Mouse (Mus musculus): ENCODE measurements at regions not wholly inside any gene's neighbourhood (a gene's known extent, or its start where the extent isn't known, plus 50 kb on each side); places are given as distances from the start of the nearest gene placed in this dataset.

DNA sequence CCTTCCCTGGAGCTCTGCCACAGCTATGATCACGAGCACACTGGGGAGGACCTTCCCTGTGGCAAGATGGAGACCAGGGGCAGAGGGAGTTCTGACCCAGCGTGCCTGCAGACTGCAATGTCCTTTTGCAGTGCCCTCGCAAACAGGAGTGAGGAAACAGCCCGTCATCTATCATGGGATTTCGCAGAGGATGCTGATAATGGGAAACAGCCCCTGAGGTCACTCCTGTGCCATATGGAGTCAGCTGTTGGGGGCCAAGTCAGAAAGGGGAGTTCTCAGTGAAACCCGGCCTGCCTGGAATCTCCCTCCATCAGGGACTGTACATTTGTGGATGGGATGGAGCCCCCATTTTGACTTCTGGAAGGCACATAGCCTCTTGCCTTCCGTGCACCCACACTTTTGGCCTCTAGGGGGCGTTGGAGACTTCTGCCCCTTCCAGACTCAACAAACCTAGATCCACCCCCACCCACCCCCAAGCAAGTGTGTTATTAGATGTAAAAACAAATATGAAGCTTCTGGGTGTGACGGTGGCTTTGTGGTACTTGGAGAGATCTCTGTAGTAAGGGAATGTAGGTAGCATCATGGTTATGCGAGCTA is 98.1 kb downstream of the Kdr start:
- Histone ChIP-seq H3K36me3 (no peaks in the 10 kb centered on the region), H3K9ac (no peak overlapping the region), H3K27ac (replicated peaks) (no peak overlapping the region), H3K4me1 (0 out of 2 replicates have a peak, but pooled peaks cover 3% of the 10 kb centered on the region), H3K27me3 (no peaks in the 10 kb centered on the region), H3K4me3 (replicated peaks) (no peak overlapping the region), H3K4me2 (replicated peaks) (no peak overlapping the region), H3K9me3 (replicated peaks) (no peaks in the 10 kb centered on the region)
- ATAC-seq (ENCODE audit: insufficient number of reproducible peaks, low FRiP score, low TSS enrichment, low read depth) = no peak
- WGBS = 45% methylated on average over 10 of the region's 10 CpGs

DNA sequence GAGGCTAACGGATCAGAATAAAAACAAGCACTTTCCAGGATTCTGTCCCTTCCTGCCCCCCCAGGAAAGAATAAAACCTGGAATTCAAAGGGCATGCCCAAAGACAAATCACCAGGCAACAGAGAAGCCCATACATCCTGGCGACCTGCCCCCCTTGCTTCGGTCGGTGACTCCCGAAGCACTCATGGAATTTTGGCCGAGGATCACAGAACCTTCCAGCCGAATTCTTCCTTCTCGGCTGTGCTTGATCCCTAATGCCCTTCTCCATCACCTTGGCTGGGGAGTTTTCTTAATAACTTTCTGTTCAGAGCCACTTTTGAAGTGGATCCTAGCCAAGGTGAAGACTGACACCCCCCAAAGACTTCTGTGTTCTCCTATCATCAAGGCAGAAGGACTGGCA is 99.9 kb downstream of the Kdr start:
- Histone ChIP-seq H3K9ac (no peak overlapping the region), H3K27ac (replicated peaks) (no peak overlapping the region), H3K9me3 (replicated peaks) (no peaks in the 10 kb centered on the region), H3K27me3 (no peaks in the 10 kb centered on the region), H3K4me1 (0 out of 2 replicates have a peak, but pooled peaks cover 3% of the 10 kb centered on the region), H3K36me3 (no peaks in the 10 kb centered on the region), H3K4me3 (replicated peaks) (no peak overlapping the region), H3K4me2 (replicated peaks) (no peak overlapping the region)
- WGBS = 78% methylated on average over 8 of the region's 8 CpGs
- ATAC-seq (ENCODE audit: insufficient number of reproducible peaks, low FRiP score, low TSS enrichment, low read depth) = no peak

DNA sequence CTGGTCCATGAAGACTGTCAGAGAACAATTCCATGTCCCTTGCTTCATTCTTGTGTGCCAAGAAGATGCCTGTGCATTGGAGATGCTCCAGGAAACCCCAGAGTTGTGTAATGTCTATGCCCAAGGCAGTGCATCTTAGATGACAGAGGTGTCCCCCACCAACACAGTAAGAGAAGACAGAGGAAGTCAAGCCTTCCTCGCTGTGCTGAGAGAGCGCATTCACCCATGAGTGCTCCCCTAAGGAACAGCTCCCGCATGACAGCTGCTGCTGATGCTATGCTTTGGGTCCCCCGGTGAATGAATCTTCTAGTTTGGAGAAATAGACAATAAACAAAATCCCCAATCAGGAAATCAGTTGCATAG is 100.7 kb downstream of the Kdr start:
- Histone ChIP-seq H3K9me3 (replicated peaks) (no peaks in the 10 kb centered on the region), H3K27ac (replicated peaks) (no peak overlapping the region), H3K4me1 (0 out of 2 replicates have a peak, but pooled peaks cover 3% of the 10 kb centered on the region), H3K36me3 (no peaks in the 10 kb centered on the region), H3K4me3 (replicated peaks) (no peak overlapping the region), H3K9ac (no peak overlapping the region), H3K27me3 (no peaks in the 10 kb centered on the region), H3K4me2 (replicated peaks) (no peak overlapping the region)
- ATAC-seq (ENCODE audit: insufficient number of reproducible peaks, low FRiP score, low TSS enrichment, low read depth) = no peak
- WGBS = 77% methylated on average over 4 of the region's 4 CpGs

DNA sequence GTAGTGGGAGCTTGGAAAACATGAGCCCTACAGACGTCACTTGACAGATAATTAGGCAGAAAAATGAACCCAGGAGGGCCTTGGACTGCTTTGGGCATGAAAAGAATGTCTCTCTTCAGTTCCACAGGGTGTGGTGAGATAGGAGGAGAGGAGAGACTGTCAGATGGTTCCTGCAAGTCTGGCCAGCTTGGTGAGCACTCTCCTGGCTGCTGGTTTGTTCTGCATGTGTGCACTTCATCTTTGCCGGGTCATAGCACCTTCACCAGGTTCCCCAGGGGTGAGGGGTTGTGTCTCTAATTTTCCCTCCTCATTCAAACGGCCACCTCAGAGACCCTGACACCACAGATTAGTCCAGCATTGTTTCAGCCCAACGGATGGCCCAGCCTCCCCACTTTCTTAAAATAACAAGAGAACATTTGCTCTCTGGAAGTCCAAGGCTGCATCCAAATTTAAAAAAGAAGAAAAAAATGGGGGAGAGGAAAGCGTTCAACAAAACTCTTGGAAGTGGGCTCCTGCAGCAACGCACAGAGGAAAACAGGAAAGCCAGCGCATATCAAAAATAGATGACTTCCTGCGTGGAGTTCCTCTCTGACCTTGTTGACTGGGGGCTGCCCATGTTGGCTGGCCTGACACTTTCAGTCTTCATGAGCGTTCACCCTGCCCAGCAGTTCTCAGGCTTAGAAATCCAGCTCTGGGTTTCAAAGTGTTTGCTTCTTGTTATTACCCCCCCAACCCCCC is 101.2 kb downstream of the Kdr start:
- Histone ChIP-seq H3K9ac (no peak overlapping the region), H3K4me2 (replicated peaks) (no peak overlapping the region), H3K4me3 (replicated peaks) (no peak overlapping the region), H3K4me1 (0 out of 2 replicates have a peak, but pooled peaks cover 3% of the 10 kb centered on the region), H3K36me3 (no peaks in the 10 kb centered on the region), H3K9me3 (replicated peaks) (no peaks in the 10 kb centered on the region), H3K27me3 (no peaks in the 10 kb centered on the region), H3K27ac (replicated peaks) (no peak overlapping the region)
- 57% methylated on average over 9 of the region's 9 CpGs for whole genome bisulfite sequencing
- no peak for ATAC-seq (ENCODE audit: insufficient number of reproducible peaks, low FRiP score, low TSS enrichment, low read depth)

DNA sequence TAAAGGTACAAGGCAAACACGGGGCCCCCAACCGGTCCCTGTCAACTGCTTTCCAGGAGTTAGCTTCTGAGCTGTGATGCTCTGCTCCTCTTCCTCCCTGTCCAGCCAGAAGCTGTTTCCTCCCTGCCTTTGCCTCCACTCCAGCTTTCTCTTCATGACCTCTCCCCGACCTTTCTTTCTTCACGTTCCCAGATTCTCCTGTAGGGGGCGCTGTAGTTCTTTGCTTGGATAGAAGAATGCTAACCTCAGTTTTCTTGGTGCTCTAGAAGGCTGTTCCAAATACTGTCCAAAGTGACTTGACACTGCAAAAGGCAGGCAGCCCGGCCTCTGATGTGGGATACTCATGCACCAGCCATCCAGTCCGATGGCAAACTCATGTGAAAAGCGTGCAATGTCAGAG is 107.1 kb downstream of the Kdr start:
- Histone ChIP-seq H3K4me1 (no peaks in the 10 kb centered on the region), H3K27ac (replicated peaks) (no peak overlapping the region), H3K9me3 (replicated peaks) (no peaks in the 10 kb centered on the region), H3K27me3 (no peaks in the 10 kb centered on the region), H3K36me3 (no peaks in the 10 kb centered on the region), H3K4me3 (replicated peaks) (no peak overlapping the region), H3K4me2 (replicated peaks) (no peak overlapping the region), H3K9ac (no peak overlapping the region)
- WGBS = 29% methylated on average over 8 of the region's 8 CpGs
- no peak for ATAC-seq (ENCODE audit: insufficient number of reproducible peaks, low FRiP score, low TSS enrichment, low read depth)

DNA sequence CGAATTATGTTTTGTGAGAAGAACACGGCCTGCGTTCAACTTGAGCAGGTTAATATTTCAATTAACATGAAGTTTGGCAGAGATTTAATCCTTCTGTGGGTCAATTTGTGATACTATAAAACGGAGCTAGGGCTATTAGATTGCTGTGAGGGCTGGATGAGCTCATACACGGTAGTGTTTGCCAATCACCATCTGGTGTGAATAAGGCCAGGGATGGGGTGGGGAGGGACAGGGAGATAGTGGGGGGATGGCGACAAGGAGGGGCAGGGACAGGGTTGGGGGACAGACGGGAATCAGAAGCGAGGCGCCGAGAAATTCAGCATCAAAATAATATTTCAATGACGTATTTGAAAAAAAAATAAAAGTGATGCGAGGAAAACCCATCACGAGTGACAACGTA is 107.6 kb downstream of the Kdr start:
- Histone ChIP-seq H3K4me3 (replicated peaks) (no peak overlapping the region), H3K4me1 (no peaks in the 10 kb centered on the region), H3K36me3 (no peaks in the 10 kb centered on the region), H3K9me3 (replicated peaks) (no peaks in the 10 kb centered on the region), H3K27ac (replicated peaks) (no peak overlapping the region), H3K27me3 (no peaks in the 10 kb centered on the region), H3K9ac (no peak overlapping the region), H3K4me2 (replicated peaks) (no peak overlapping the region)
- 73% methylated on average over 14 of the region's 14 CpGs for WGBS
- no peak for ATAC-seq (ENCODE audit: insufficient number of reproducible peaks, low FRiP score, low TSS enrichment, low read depth)

DNA sequence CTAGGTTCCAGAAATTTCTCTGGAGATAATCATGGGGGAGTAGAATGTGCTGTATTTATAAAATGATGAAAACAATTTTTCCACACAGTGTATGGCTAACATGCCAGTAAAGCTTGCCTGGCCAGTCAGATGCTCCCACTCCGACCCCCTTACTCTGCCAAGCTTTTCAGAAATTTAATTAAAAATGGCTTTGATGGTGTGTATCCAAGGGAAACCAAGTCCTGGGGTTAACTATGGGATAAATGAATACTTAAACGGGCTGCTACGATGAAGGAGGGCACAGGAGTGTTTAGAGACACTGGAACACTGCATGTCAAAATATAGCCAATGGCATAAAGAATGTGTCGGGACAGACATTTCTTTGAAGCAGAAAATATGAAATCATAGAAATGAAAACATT is 108.7 kb downstream of the Kdr start:
- Histone ChIP-seq H3K27me3 (no peaks in the 10 kb centered on the region), H3K27ac (replicated peaks) (no peak overlapping the region), H3K9ac (no peak overlapping the region), H3K4me3 (replicated peaks) (no peak overlapping the region), H3K36me3 (no peaks in the 10 kb centered on the region), H3K4me1 (no peaks in the 10 kb centered on the region), H3K9me3 (replicated peaks) (no peaks in the 10 kb centered on the region), H3K4me2 (replicated peaks) (no peak overlapping the region)
- ATAC-seq (ENCODE audit: insufficient number of reproducible peaks, low FRiP score, low TSS enrichment, low read depth) = no peak
- 61% methylated on average over 4 of the region's 4 CpGs for WGBS

DNA sequence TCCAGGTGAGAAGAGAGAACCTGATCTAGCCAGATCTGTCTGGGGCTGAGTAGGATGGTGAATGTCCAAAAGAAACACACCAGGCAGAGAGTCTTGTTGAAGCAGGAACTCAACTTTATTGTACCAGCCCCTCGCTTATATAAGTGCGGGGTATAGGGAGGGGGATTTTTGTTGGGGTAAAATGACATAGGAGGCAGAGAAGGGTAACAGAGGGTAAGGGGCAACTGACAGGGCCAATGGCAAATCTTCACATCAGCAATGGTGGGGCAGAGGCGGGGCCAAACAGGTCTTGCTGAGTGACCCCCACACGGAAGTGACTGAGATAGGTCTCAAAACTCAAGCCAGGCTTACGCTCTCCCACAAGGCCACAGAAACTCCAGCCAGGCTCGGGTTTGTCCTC is 113.2 kb downstream of the Kdr start:
- Histone ChIP-seq H3K9me3 (replicated peaks) (no peaks in the 10 kb centered on the region), H3K36me3 (no peaks in the 10 kb centered on the region), H3K4me3 (replicated peaks) (no peak overlapping the region), H3K4me2 (replicated peaks) (no peak overlapping the region), H3K27ac (replicated peaks) (no peak overlapping the region), H3K9ac (no peak overlapping the region), H3K4me1 (no peaks in the 10 kb centered on the region), H3K27me3 (no peaks in the 10 kb centered on the region)
- 91% methylated on average over 6 of the region's 6 CpGs for WGBS
- no peak for ATAC-seq (ENCODE audit: insufficient number of reproducible peaks, low FRiP score, low TSS enrichment, low read depth)

DNA sequence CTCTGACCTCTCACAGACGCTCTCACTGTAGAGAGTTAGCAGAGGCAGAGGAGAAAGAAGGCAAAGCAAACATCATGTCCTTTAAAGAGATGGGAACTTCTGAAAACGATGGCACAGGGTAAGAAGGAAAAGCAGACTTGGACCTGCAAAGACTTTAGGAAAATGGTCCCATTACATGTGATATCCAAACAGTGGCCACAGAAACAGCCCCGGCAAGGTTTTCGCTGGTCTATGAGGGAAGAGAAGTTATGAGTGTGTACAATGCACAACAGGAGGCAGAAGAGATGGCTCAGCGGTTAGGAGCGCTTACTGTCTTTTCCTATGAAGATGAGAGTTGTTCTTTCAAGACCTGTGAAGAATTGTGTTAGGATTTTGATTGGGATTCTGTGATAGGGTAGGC is 114.9 kb downstream of the Kdr start:
- no peak overlapping the region for H3K9ac ChIP-seq
- H3K4me3 ChIP-seq (replicated peaks) = no peak overlapping the region
- no peak overlapping the region for H3K27ac ChIP-seq (replicated peaks)
- no peaks in the 10 kb centered on the region for H3K27me3 ChIP-seq
- no peaks in the 10 kb centered on the region for H3K9me3 ChIP-seq (replicated peaks)
- no peaks in the 10 kb centered on the region for H3K36me3 ChIP-seq
- H3K4me1 ChIP-seq = no peaks in the 10 kb centered on the region
- 65% methylated on average over 6 of the region's 6 CpGs for WGBS
- ATAC-seq (ENCODE audit: insufficient number of reproducible peaks, low FRiP score, low TSS enrichment, low read depth) = no peak
- H3K4me2 ChIP-seq (replicated peaks) = no peak overlapping the region

DNA sequence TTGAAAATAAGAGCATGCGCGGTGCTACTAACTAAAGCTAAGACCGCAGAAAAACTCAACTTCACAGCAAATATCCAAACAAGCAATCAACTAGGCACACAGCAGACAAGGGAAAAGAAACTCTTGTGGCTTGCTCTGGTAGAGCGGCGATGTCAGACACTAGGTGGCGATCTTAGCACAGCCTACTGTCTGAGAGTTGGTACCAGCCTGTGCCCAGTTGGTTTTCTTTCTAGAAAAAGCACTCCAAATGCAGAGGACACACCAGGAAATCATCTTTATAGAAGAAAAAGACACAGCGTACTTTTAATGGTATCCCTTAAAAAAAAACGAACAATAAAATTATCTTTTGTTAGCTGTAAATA is 115.6 kb downstream of the Kdr start:
- no peaks in the 10 kb centered on the region for H3K9me3 ChIP-seq (replicated peaks)

DNA sequence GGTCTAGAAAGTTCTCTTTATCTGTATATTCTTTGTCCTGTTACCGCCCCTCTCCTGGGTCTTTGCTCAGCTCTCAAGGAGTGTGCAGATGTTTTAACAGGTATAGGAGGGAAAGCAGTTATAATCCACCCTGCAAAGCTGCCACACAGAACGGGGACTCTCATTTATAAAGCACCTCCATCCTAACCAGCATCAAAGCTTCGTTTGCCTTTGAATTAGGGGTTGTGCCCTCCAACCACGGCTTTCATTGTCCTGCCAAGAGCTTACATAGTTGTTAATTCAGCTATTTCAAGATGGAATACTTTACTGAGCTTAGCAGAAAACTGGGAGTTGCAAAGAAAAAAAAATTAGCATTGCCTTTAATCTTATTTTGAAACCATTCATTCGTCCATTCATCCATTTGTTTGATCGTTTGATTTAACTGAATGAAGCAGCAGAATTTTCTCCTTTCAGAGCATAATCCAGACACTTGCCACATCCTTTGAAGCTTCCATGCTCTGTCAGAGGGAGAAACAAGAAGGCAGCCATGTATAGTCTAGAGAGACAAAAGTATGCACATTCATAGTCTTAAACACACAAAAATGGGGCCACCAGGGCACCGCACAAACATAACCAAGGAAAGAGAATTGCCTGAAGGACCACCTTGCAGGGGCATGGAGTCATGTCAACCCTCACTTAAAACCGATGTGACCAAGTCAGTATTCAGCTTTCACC is 116.2 kb downstream of the Kdr start:
- Histone ChIP-seq H3K36me3 (no peaks in the 10 kb centered on the region), H3K4me2 (replicated peaks) (no peak overlapping the region), H3K9ac (no peak overlapping the region), H3K27ac (replicated peaks) (no peak overlapping the region), H3K27me3 (no peaks in the 10 kb centered on the region), H3K4me3 (replicated peaks) (no peak overlapping the region), H3K9me3 (replicated peaks) (no peaks in the 10 kb centered on the region), H3K4me1 (no peaks in the 10 kb centered on the region)
- 38% methylated on average over 8 of the region's 8 CpGs for WGBS
- ATAC-seq (ENCODE audit: insufficient number of reproducible peaks, low FRiP score, low TSS enrichment, low read depth) = no peak

More for the DNA sequence above, 115.6 kb downstream of the Kdr start:
- Histone ChIP-seq H3K4me1 (no peaks in the 10 kb centered on the region), H3K4me3 (replicated peaks) (no peak overlapping the region), H3K36me3 (no peaks in the 10 kb centered on the region), H3K4me2 (replicated peaks) (no peak overlapping the region), H3K27me3 (no peaks in the 10 kb centered on the region), H3K27ac (replicated peaks) (no peak overlapping the region), H3K9ac (no peak overlapping the region)
- no peak for ATAC-seq (ENCODE audit: insufficient number of reproducible peaks, low FRiP score, low TSS enrichment, low read depth)
- 19% methylated on average over 8 of the region's 8 CpGs for WGBS

All from embryonic facial prominence, embryonic 15.5 days (tissue).